Mouse (Mus musculus): ENCODE measurements around the gene 1700012B07Rik. TPM values are rescaled to one million over a fixed set of nuclear protein-coding genes. Genes with fewer than 3 reads are reported as not detected.

1700012B07Rik gene
- polyA plus RNA-seq, 1 experiment from 2014 or later = not detected

DNA sequence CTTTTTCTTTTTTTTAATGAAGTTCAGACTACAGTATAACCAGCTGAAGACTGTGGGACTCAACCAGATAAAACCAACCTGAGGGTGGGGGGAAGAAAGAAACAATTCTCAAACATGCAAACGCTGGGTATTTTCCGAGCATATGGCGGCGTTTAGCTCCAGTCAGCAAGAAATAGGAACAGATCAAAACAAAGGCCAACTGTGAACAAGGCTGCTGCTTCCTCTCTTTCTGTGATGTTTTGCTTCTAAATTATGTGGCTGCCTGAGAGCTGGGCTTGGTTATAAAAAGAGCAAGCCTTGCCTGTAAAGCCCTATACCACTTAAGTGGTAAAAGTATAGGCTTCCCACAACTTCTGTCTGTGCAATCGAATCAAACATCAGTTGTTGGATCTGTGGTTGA is 42.5 kb downstream of the 1700012B07Rik start:
- no peak overlapping the region for H3K9ac ChIP-seq (replicated peaks; ENCODE audit: low read depth)
- no peak for DNase-seq (ENCODE audit: low spot score)

DNA sequence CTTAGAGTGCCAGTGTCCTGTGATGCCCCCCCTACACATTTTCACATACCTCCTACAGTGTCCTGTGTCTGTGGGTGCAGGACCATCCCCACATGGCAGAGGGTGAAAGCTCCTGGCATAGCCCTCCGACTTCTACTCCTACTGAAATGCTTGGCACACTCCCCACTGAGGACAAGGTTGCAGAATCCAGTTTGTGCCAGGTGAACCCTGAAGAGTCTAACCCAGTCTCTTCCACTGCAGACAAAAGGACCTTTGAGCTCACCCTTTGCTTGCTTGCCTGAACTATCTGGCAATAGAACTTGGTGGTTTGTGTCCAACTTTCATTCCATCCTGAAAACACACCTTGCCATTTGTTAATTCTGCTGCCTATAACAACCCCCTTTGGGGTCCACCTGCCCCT is 56.5 kb downstream of the 1700012B07Rik start:
- 77% methylated on average over 1 of the region's 1 CpGs for WGBS
- no peak overlapping the region for H3K9ac ChIP-seq (replicated peaks; ENCODE audit: low read depth)
- H3K27ac ChIP-seq (ENCODE audit: low read length) = no peak overlapping the region
- H3K27me3 ChIP-seq (replicated peaks; ENCODE audit: insufficient read depth, low read length) = no peaks in the 10 kb centered on the region
- no peak overlapping the region for H3K4me3 ChIP-seq (ENCODE audit: low read depth, low read length)
- DNase-seq (ENCODE audit: low spot score) (no peak), ATAC-seq (no peak)
- no peaks in the 10 kb centered on the region for H3K36me3 ChIP-seq (ENCODE audit: insufficient read depth, low read length)
- no peaks in the 10 kb centered on the region for H3K9me3 ChIP-seq (ENCODE audit: low read length)
- H3K4me2 ChIP-seq (replicated peaks; ENCODE audit: low read depth, low read length) = no peak overlapping the region
- H3K4me1 ChIP-seq (ENCODE audit: insufficient read depth, low read depth, low read length) = no peaks in the 10 kb centered on the region
- TF ChIP-seq CTCF (IDR thresholded peaks at IDR 0.05) (no peak), EP300 (IDR thresholded peaks at IDR 0.05) (no peak)

More for the DNA sequence above, 42.5 kb downstream of the 1700012B07Rik start:
- no peaks in the 10 kb centered on the region for H3K36me3 ChIP-seq (ENCODE audit: insufficient read depth, low read length)
- WGBS = 88% methylated on average over 5 of the region's 5 CpGs
- no peak overlapping the region for H3K27ac ChIP-seq (ENCODE audit: low read length)
- H3K4me1 ChIP-seq (ENCODE audit: insufficient read depth, low read depth, low read length) = no peaks in the 10 kb centered on the region
- no peak for TF ChIP-seq EP300 (IDR thresholded peaks at IDR 0.05)
- TF ChIP-seq CTCF (IDR thresholded peaks at IDR 0.05) = no peak
- H3K9me3 ChIP-seq (ENCODE audit: low read length) = no peaks in the 10 kb centered on the region
- no peak overlapping the region for H3K4me3 ChIP-seq (ENCODE audit: low read depth, low read length)
- ATAC-seq = no peak
- H3K27me3 ChIP-seq (replicated peaks; ENCODE audit: insufficient read depth, low read length) = no peaks in the 10 kb centered on the region
- H3K4me2 ChIP-seq (replicated peaks; ENCODE audit: low read depth, low read length) = no peak overlapping the region

DNA sequence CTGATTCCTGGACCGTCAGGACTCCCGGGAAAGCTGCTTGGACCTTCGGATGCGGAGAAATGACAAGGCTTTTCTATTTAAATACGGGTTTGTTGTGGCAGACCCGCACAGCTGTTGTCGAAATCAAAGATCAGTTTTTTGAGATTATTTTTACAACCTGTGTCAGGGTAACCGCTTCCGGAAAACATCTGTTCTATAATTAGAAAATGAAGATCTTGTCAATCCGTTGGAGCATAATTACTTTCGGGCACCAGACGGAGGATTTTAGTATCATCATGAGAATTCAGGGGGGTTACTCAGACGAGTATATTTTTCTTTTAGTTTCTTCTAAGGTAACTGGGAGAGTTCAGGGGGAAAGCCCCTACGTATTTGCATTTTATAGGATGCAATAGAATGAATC is 57.7 kb downstream of the 1700012B07Rik start:
- no peaks in the 10 kb centered on the region for H3K4me1 ChIP-seq (ENCODE audit: insufficient read depth, low read depth, low read length)
- DNase-seq (ENCODE audit: low spot score) (no peak), ATAC-seq (no peak)
- no peaks in the 10 kb centered on the region for H3K36me3 ChIP-seq (ENCODE audit: insufficient read depth, low read length)
- H3K4me3 ChIP-seq (ENCODE audit: low read depth, low read length) = no peak overlapping the region
- H3K9ac ChIP-seq (replicated peaks; ENCODE audit: low read depth) = no peak overlapping the region
- TF ChIP-seq EP300 (IDR thresholded peaks at IDR 0.05) (no peak), CTCF (IDR thresholded peaks at IDR 0.05) (no peak)
- WGBS = 82% methylated on average over 14 of the region's 14 CpGs
- H3K27ac ChIP-seq (ENCODE audit: low read length) = no peak overlapping the region
- no peak overlapping the region for H3K4me2 ChIP-seq (replicated peaks; ENCODE audit: low read depth, low read length)
- H3K9me3 ChIP-seq (ENCODE audit: low read length) = no peaks in the 10 kb centered on the region
- H3K27me3 ChIP-seq (replicated peaks; ENCODE audit: insufficient read depth, low read length) = no peaks in the 10 kb centered on the region

DNA sequence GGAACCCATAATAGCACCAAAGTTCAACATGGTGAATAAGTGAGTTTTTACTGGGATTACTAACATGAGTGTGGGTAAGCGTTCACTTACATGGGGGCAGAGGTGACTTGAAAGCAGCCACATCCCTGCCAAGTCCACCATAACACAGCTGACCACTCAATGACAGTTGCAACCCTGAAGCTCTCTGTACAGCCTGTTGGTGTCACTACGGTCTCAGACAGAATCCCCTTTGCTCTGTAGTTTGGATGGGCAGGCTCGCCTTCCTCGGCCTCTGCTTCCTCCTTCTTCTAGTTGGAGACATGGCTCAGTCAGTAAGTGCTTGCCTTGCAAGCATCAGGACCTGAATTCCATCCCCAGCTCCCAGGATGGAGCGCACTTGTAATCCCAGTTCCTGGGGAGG is 58.8 kb downstream of the 1700012B07Rik start:
- ATAC-seq (0 out of 2 replicates have a peak, but pooled peaks have one; percentile 35), DNase-seq (ENCODE audit: low spot score) (peak; percentile 56)
- no peaks in the 10 kb centered on the region for H3K4me1 ChIP-seq (ENCODE audit: insufficient read depth, low read depth, low read length)
- 57% methylated on average over 5 of the region's 5 CpGs for WGBS
- no peak overlapping the region for H3K9ac ChIP-seq (replicated peaks; ENCODE audit: low read depth)
- no peak overlapping the region for H3K4me3 ChIP-seq (ENCODE audit: low read depth, low read length)
- TF ChIP-seq CTCF (IDR thresholded peaks at IDR 0.05) = peak; percentile 59
- TF ChIP-seq EP300 (IDR thresholded peaks at IDR 0.05) = no peak
- no peaks in the 10 kb centered on the region for H3K27me3 ChIP-seq (replicated peaks; ENCODE audit: insufficient read depth, low read length)
- H3K9me3 ChIP-seq (ENCODE audit: low read length) = no peaks in the 10 kb centered on the region
- H3K36me3 ChIP-seq (ENCODE audit: insufficient read depth, low read length) = no peaks in the 10 kb centered on the region
- H3K27ac ChIP-seq (ENCODE audit: low read length) = no peak overlapping the region
- H3K4me2 ChIP-seq (replicated peaks; ENCODE audit: low read depth, low read length) = no peak overlapping the region

DNA sequence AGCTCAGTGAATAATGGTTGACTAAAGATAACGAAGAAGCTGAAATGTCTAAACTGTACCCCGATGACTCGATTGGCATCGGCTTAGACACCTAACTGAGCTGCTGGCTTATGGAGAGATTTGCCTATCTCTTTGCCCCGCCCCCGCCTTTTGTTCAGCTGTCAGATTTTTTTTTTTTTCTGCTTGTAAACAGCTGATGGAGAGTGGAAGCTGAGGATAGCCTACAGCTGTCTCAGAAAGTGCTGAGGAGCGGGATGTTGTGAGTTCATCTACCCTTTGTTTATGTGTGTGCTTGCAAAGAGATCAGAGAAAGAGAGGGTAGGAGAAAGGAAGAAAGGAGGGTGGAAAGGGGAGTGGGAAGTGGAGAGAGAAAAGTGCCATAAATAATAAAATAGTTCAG is 67.8 kb downstream of the 1700012B07Rik start:
- no peak overlapping the region for H3K9ac ChIP-seq (replicated peaks; ENCODE audit: low read depth)
- WGBS = 72% methylated on average over 7 of the region's 7 CpGs
- no peaks in the 10 kb centered on the region for H3K9me3 ChIP-seq (ENCODE audit: low read length)
- H3K4me1 ChIP-seq (ENCODE audit: insufficient read depth, low read depth, low read length) = no peaks in the 10 kb centered on the region
- no peak for DNase-seq (ENCODE audit: low spot score)
- no peak for ATAC-seq
- no peaks in the 10 kb centered on the region for H3K36me3 ChIP-seq (ENCODE audit: insufficient read depth, low read length)
- H3K4me2 ChIP-seq (replicated peaks; ENCODE audit: low read depth, low read length) = no peak overlapping the region
- H3K27me3 ChIP-seq (replicated peaks; ENCODE audit: insufficient read depth, low read length) = no peaks in the 10 kb centered on the region
- H3K27ac ChIP-seq (ENCODE audit: low read length) = no peak overlapping the region
- TF ChIP-seq EP300 (IDR thresholded peaks at IDR 0.05) (no peak), CTCF (IDR thresholded peaks at IDR 0.05) (no peak)
- H3K4me3 ChIP-seq (ENCODE audit: low read depth, low read length) = no peak overlapping the region

DNA sequence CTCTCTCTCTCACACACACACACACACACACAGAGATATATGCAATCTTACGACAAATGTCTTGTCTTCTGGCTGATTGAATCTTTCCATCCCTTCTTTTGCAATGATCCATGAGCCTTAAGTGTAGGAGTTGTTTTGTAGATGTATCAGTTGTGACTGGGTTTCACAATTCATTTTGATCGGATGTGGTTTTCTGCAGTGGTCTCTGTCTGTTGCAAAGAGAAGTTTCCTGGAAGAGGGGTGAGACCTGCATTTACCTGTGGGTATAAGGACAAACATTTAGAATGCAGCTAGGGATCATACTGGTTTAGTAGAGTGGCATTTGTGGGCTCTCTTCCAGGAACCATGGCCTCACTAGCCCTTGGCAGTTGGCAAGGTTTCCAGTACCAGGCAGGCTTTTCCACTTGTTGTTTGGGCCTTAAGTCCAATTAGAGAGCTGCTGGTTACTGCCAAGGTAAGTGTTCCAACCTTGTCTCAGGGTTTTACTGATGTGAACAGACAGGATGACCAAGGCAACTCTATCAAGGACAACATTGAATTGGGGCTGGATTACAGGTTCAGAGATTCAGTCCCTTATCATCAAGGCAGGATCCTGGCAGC is 69.1 kb downstream of the 1700012B07Rik start:
- TF ChIP-seq EP300 (IDR thresholded peaks at IDR 0.05) (no peak), CTCF (IDR thresholded peaks at IDR 0.05) (no peak)
- WGBS = 92% methylated on average over 2 of the region's 2 CpGs

More for the DNA sequence above, 69.1 kb downstream of the 1700012B07Rik start:
- no peak for DNase-seq (ENCODE audit: low spot score)
- Histone ChIP-seq H3K36me3 (ENCODE audit: insufficient read depth, low read length) (no peaks in the 10 kb centered on the region), H3K4me3 (ENCODE audit: low read depth, low read length) (no peak overlapping the region), H3K9me3 (ENCODE audit: low read length) (no peaks in the 10 kb centered on the region), H3K27ac (ENCODE audit: low read length) (no peak overlapping the region), H3K4me2 (replicated peaks; ENCODE audit: low read depth, low read length) (no peak overlapping the region), H3K9ac (replicated peaks; ENCODE audit: low read depth) (no peak overlapping the region), H3K27me3 (replicated peaks; ENCODE audit: insufficient read depth, low read length) (no peaks in the 10 kb centered on the region), H3K4me1 (ENCODE audit: insufficient read depth, low read depth, low read length) (no peaks in the 10 kb centered on the region)
- ATAC-seq = no peak

All from lung, postnatal 0 days (tissue).